Mouse (Mus musculus): Measurements from ENCODE around the gene Kcnj12. TPM values are rescaled to one million over a fixed set of nuclear protein-coding genes. Genes with fewer than 3 reads are reported as not detected.

Kcnj12 gene
- polyA plus RNA-seq (2012): 0.05 TPM in 1 of 2 replicates, not detected in the other

GRCm38 (mm10) chr11:61022550-61023391 lies at the start of gene Kcnj12:
Gene Kcnj12 (plus strand): TSS chr11:61022564.

Other genes with a start within 250 kb of the Kcnj12 start
- 7.5 and 7.8 TPM in 2 replicates for gene Top3a, start 245.2 kb upstream of the Kcnj12 start, polyA plus RNA-seq (2012)
- 1.9 and 2.0 TPM in 2 replicates for gene Smcr8, start 245.0 kb upstream of the Kcnj12 start, polyA plus RNA-seq (2012)
- 7.0 TPM in 2 replicates for gene Shmt1, start 210.8 kb upstream of the Kcnj12 start, polyA plus RNA-seq (2012)
- 2.5 and 2.7 TPM in 2 replicates for gene Dhrs7b, start 191.9 kb upstream of the Kcnj12 start, polyA plus RNA-seq (2012)
- gene Tmem11, start 143.3 kb upstream of the Kcnj12 start, polyA plus RNA-seq (2012): 35.8 and 40.4 TPM in 2 replicates
- gene Natd1, start 107.8 kb upstream of the Kcnj12 start, polyA plus RNA-seq (2012): 4.7 and 5.0 TPM in 2 replicates
- gene Map2k3, start 90.5 kb upstream of the Kcnj12 start, polyA plus RNA-seq (2012): 274 and 275 TPM in 2 replicates
- gene Tnfrsf13b, start 104.2 kb downstream of the Kcnj12 start, polyA plus RNA-seq (2012): 121 and 133 TPM in 2 replicates
- gene Usp22, start 152.5 kb downstream of the Kcnj12 start, polyA plus RNA-seq (2012): 45.7 and 60.4 TPM in 2 replicates
- not detected in 2 replicates for gene Aldh3a1, start 185.0 kb downstream of the Kcnj12 start, polyA plus RNA-seq (2012)
- gene Aldh3a2, start 244.9 kb downstream of the Kcnj12 start, polyA plus RNA-seq (2012): 4.4 and 5.0 TPM in 2 replicates